Mouse (Mus musculus) heart, embryonic 11.5 days (tissue): ENCODE data around the gene Bcl2l1. TPM values are rescaled to one million over a fixed set of nuclear protein-coding genes. Genes with fewer than 3 reads are reported as not detected.

Experiments
- ATAC-seq: fragments of 200-750 bp; cut with Nextera tagmentation; replicated peaks from 2 replicates; pipeline ENCODE4 v1.8.0; 2017; ENCODE audit warnings: moderate library complexity; ENCODE audit not compliant: insufficient number of reproducible peaks, low FRiP score, low TSS enrichment
- H3K27ac ChIP-seq: fragments of 300-500 bp; sonication (generic); 2 replicates; pipeline ENCODE4 v1.5.1; 2014; ENCODE audit warnings: mild to moderate bottlenecking, low read depth, low read length
- H3K27me3 ChIP-seq: fragments of 300-500 bp; sonication (generic); 2 replicates; pipeline ENCODE4 v1.6.1; 2014; ENCODE audit warnings: mild to moderate bottlenecking, low read length, mixed read lengths; ENCODE audit not compliant: control insufficient read depth, insufficient read depth
- H3K36me3 ChIP-seq: fragments of 300-500 bp; sonication (generic); 2 replicates; pipeline ENCODE4 v1.6.1; 2014; ENCODE audit warnings: mild to moderate bottlenecking, low read length, moderate library complexity, mixed read lengths; ENCODE audit not compliant: control insufficient read depth, insufficient read depth
- H3K4me1 ChIP-seq: fragments of 300-500 bp; sonication (generic); 2 replicates; pipeline ENCODE4 v1.6.1; 2014; ENCODE audit warnings: low read length; ENCODE audit not compliant: control insufficient read depth, insufficient read depth
- H3K4me2 ChIP-seq: fragments of 300-500 bp; sonication (generic); 2 replicates; pipeline ENCODE4 v1.6.1; 2014; ENCODE audit warnings: mild to moderate bottlenecking, moderate library complexity
- H3K4me3 ChIP-seq: fragments of 300-500 bp; sonication (generic); 2 replicates; pipeline ENCODE4 v1.5.1; 2014; ENCODE audit warnings: low read depth, low read length
- H3K9ac ChIP-seq: fragments of 300-500 bp; sonication (generic); 2 replicates; pipeline ENCODE4 v1.6.1; 2014; ENCODE audit warnings: mild to moderate bottlenecking, low read depth, low read length, moderate library complexity
- H3K9me3 ChIP-seq: fragments of 300-500 bp; sonication (generic); replicated peaks from 2 replicates; pipeline ENCODE4 v1.6.1; 2016; ENCODE audit warnings: low read length; ENCODE audit not compliant: control insufficient read depth
- WGBS: fragments of 180-500 bp; shearing (Covaris S2); extraction: QIAGEN DNeasy Blood & Tissue Kit; methylation state at CpG from one replicate; pipeline ENCODE4 v1.1.7; 2014; ENCODE audit not compliant: insufficient replicate concordance; 5-methylcytosine and 5-hydroxymethylcytosine counted together
- polyA plus RNA-seq: library from polyadenylated mRNA; unstranded; fragments of >200 nt; fragmentation: Nextera tagmentation; extraction: Ambion mirVana; gene quantifications from 2 replicates; pipeline ENCODE4 v1.2.1, GENCODE M21; 2014

Bcl2l1 gene
- polyA plus RNA-seq, 1 experiment from 2014 or later: 69.8 TPM

GRCm38 (mm10) chr2:152847815-152848302, 16.3 kb upstream of the Bcl2l1 start, which contains the start of gene Tpx2:
Gene Tpx2 (plus strand): TSS chr2:152847964.
- peak; percentile 96 for ATAC-seq
- H3K9ac ChIP-seq: peak within 1 kb of the TSS; percentile 69
- no peaks in the 10 kb centered on the region for H3K27me3 ChIP-seq
- H3K4me3 ChIP-seq: peak within 1 kb of the TSS; percentile 57
- H3K27ac ChIP-seq: peak within 1 kb of the TSS; percentile 41
- under 1% methylated on average over 34 of the region's 34 CpGs for WGBS
- H3K4me1 ChIP-seq: peaks cover 15% of the 10 kb centered on the region
- H3K36me3 ChIP-seq: 0 out of 2 replicates have a peak, but pooled peaks cover 2% of the 10 kb centered on the region
- H3K4me2 ChIP-seq: peak within 1 kb of the TSS; percentile 60
- H3K9me3 ChIP-seq: no peaks in the 10 kb centered on the region

- H3K4me3 ChIP-seq: peak overlapping the region; percentile 25; the same call in 1 of the 2 replicates
- ATAC-seq: no peak
- H3K4me1 ChIP-seq: peaks cover 15% of the 10 kb centered on the region
- no peak overlapping the region for H3K27ac ChIP-seq
- H3K36me3 ChIP-seq: 0 out of 2 replicates have a peak, but pooled peaks cover 2% of the 10 kb centered on the region
- 15% methylated on average over 3 of the region's 3 CpGs for WGBS
- peak overlapping the region; percentile 50; the same call in 1 of the 2 replicates for H3K9ac ChIP-seq
- no peaks in the 10 kb centered on the region for H3K9me3 ChIP-seq
- H3K27me3 ChIP-seq: no peaks in the 10 kb centered on the region
- peak overlapping the region; percentile 60 for H3K4me2 ChIP-seq
Measured at GRCm38 (mm10) chr2:152847057-152847814, 15.7 kb upstream of the Bcl2l1 start.

GRCm38 (mm10) chr2:152842741-152843140, 11.2 kb upstream of the Bcl2l1 start:
- 52% methylated on average over 3 of the region's 3 CpGs for WGBS
- Histone ChIP-seq H3K4me1 (no peaks in the 10 kb centered on the region), H3K4me3 (no peak overlapping the region), H3K9ac (no peak overlapping the region), H3K9me3 (no peaks in the 10 kb centered on the region), H3K36me3 (no peaks in the 10 kb centered on the region), H3K27me3 (no peaks in the 10 kb centered on the region), H3K27ac (no peak overlapping the region), H3K4me2 (no peak overlapping the region)
- no peak for ATAC-seq

- Histone ChIP-seq H3K4me1 (no peaks in the 10 kb centered on the region), H3K36me3 (no peaks in the 10 kb centered on the region), H3K4me3 (no peak overlapping the region), H3K4me2 (no peak overlapping the region), H3K9me3 (no peaks in the 10 kb centered on the region), H3K27ac (no peak overlapping the region), H3K9ac (no peak overlapping the region), H3K27me3 (no peaks in the 10 kb centered on the region)
- ATAC-seq: no peak
- WGBS: 72% methylated on average over 2 of the region's 2 CpGs
Measured at GRCm38 (mm10) chr2:152839256-152839655, 7.7 kb upstream of the Bcl2l1 start.

- Histone ChIP-seq H3K4me3 (peak overlapping the region; percentile 71), H3K36me3 (no peaks in the 10 kb centered on the region), H3K9ac (peak overlapping the region; percentile 96), H3K9me3 (no peaks in the 10 kb centered on the region), H3K27ac (peak overlapping the region; percentile 98), H3K4me1 (peaks cover 40% of the 10 kb centered on the region), H3K27me3 (no peaks in the 10 kb centered on the region), H3K4me2 (peak overlapping the region; percentile 73)
- 2% methylated on average over 31 of the region's 31 CpGs for WGBS
- ATAC-seq: peak; percentile 84
Measured at GRCm38 (mm10) chr2:152830021-152830921, 1.3 kb downstream of the Bcl2l1 start.

- Histone ChIP-seq H3K27ac (peak overlapping the region; percentile 98; the same call in 1 of the 2 replicates), H3K4me3 (peak overlapping the region; percentile 71), H3K4me2 (peak overlapping the region; percentile 73), H3K9me3 (no peaks in the 10 kb centered on the region), H3K27me3 (no peaks in the 10 kb centered on the region), H3K9ac (peak overlapping the region; percentile 96), H3K36me3 (no peaks in the 10 kb centered on the region), H3K4me1 (peaks cover 40% of the 10 kb centered on the region)
- WGBS: 69% methylated on average over 23 of the region's 23 CpGs
- no peak for ATAC-seq
Measured at GRCm38 (mm10) chr2:152829367-152829881, 2.1 kb downstream of the Bcl2l1 start.

- Histone ChIP-seq H3K36me3 (no peaks in the 10 kb centered on the region), H3K4me2 (peak overlapping the region; percentile 73), H3K27ac (peak overlapping the region; percentile 98), H3K4me1 (peaks cover 46% of the 10 kb centered on the region), H3K9me3 (no peaks in the 10 kb centered on the region), H3K27me3 (no peaks in the 10 kb centered on the region), H3K4me3 (peak overlapping the region; percentile 71), H3K9ac (peak overlapping the region; percentile 96)
- WGBS: 25% methylated on average over 1 of the region's 1 CpGs
- ATAC-seq: no peak
Measured at GRCm38 (mm10) chr2:152828532-152828931, 3.0 kb downstream of the Bcl2l1 start.

GRCm38 (mm10) chr2:152828011-152828370, 3.5 kb downstream of the Bcl2l1 start:
- H3K9me3 ChIP-seq: no peaks in the 10 kb centered on the region
- ATAC-seq: no peak
- WGBS: 53% methylated on average over 4 of the region's 4 CpGs
- peak overlapping the region; percentile 71 for H3K4me3 ChIP-seq
- peak overlapping the region; percentile 98 for H3K27ac ChIP-seq
- H3K27me3 ChIP-seq: no peaks in the 10 kb centered on the region
- H3K36me3 ChIP-seq: no peaks in the 10 kb centered on the region
- peak overlapping the region; percentile 96 for H3K9ac ChIP-seq
- H3K4me2 ChIP-seq: peak overlapping the region; percentile 73
- H3K4me1 ChIP-seq: peaks cover 46% of the 10 kb centered on the region
